Mouse (Mus musculus) 416B (cell line): ENCODE data around the gene Ccdc13.
A peak's percentile ranks its signal among the peaks of the same experiment; 100 is the strongest.

Experiments
- DNase-seq: peaks from one replicate; pipeline ENCODE4 v3.0.0; 2011; ENCODE audit warnings: low read depth

The Ccdc13 gene

DNA sequence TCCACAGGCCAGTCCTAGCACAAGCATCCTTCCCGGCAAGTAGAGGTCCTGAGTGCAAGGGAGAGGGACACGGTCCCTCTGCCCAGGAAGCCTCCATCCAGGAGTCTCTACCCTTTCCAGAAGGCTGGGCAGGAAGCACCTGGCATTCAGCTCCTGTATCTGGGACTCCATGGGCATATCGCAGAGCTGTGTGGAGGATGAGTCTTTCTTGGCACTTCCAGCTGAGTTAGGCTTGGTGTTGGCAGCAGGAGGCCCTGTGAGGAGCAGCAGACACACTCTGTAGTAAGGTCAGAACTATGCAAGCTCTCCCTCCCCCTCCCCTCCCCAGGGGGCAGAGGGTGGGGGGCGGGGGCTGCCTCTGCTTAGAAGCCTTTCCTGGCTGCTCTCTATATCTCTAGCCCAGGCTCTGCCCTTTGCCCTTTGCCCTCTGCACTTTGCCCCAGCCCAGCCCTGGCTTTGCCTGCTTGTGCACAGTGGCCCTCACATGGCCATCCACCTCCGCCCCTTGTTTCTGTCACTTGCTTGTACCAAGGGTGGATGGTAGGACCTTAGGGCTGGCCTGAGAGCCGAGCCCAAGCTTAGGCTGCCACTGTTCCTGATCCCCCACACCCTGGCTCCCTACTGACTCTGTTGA, 40.3 kb downstream of the Ccdc13 start:
- DNase-seq: no peak

DNA sequence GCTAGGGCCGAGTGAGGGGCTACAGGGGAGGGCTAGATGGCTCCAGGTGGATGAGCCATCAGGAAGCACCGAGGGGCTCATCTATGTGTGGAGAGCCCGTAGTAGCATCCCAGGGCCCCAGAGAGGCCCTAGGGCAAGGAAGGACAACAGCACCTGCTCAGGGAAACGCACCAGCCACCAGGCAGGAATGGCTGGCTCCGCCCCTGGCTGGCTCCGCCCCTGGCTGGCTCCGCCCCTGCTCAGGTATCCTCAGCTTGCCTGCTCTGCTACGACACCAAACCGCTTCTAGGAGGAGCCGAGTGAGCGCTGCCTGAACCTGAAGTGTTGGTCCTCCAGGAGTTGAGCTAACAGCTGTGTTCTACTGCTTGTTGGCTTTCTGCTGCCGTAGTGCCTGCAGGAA, 41.5 kb downstream of the Ccdc13 start:
- no peak for DNase-seq

- DNase-seq: no peak
These were observed 44.2 kb downstream of the Ccdc13 start for GRCm38 (mm10) chr9:121794972-121795539.

GRCm38 (mm10) chr9:121791757-121792521, 47.3 kb downstream of the Ccdc13 start, which contains the start of gene Hhatl:
Hhatl (minus strand) TSS chr9:121792507.
- no peak for DNase-seq

- DNase-seq: peak; percentile 50
These were observed 48.1 kb downstream of the Ccdc13 start for GRCm38 (mm10) chr9:121791206-121791605.

- no peak for DNase-seq
These were observed 52.9 kb downstream of the Ccdc13 start for GRCm38 (mm10) chr9:121786359-121786758.

- DNase-seq: no peak
These were observed 54.0 kb downstream of the Ccdc13 start for GRCm38 (mm10) chr9:121785261-121785660.

- DNase-seq: no peak
These were observed 54.5 kb downstream of the Ccdc13 start for GRCm38 (mm10) chr9:121784801-121785200.

DNA sequence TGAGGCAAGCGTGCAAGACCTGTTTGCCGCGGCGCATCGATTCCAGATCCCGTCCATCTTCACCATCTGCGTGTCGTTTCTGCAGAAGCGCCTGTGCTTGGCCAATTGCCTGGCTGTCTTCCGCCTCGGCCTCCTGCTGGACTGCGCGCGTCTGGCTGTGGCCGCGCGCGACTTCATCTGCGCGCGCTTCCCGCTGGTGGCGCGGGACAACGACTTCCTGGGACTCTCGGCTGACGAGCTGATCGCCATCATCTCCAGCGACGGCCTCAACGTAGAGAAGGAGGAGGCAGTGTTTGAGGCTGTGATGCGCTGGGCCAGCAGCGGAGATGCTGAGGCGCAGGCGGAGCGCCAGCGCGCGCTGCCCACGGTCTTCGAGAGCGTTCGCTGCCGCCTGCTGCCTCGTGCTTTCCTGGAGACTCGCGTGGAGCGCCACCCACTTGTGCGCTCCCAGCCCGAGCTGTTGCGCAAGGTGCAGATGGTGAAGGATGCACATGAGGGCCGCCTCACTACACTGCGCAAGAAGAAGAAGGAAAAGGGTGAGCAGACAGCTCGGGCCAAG, 61.1 kb downstream of the Ccdc13 start:
- no peak for DNase-seq

DNA sequence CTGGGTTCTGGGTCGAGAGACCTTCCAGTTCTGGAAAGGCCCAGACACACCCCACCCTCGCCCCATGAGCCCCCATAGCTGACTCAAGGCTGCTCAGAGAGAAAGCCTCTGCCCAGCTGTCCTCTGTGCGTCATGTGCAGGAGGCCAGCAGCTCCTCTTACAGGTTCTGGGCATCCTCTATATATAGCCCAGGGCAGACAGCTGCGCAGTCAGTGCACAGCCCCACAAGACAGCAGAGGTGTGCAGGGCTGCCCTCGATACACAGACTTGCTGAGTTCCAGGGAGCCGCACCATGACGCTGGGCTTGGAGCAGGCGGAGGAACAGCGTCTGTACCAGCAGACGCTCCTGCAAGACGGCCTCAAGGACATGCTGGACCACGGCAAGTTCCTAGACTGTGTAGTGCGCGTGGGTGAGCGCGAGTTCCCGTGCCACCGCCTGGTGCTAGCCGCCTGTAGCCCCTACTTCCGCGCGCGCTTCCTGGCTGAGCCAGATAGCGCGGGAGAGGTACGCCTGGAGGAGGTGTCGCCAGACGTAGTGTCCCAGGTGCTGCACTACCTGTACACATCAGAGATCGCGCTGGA, 61.7 kb downstream of the Ccdc13 start, which contains the start of gene Klhl40:
Gene Klhl40, plus strand, starts transcription at position 124 of the 582 bp plus-strand sequence.
- DNase-seq: no peak

DNA sequence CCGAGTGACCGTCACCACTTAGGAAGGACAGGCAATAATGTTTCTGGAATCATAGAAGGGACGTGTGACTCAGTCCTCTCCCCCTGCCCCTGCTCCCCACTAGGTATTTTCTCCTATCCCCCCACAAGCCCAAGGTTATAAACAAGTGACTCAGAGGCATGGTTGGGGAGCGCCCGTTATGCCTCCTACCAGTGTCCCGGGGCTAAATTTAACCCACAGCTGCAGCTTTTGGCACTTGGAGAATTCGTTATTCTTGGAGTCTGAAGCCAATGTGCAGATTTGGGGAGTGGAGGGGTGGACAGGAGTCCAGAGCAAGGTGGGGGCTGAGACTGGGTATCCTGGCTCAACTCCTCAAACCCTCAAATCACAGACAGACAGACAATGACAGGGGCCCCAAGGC, 62.8 kb downstream of the Ccdc13 start:
- no peak for DNase-seq

DNA sequence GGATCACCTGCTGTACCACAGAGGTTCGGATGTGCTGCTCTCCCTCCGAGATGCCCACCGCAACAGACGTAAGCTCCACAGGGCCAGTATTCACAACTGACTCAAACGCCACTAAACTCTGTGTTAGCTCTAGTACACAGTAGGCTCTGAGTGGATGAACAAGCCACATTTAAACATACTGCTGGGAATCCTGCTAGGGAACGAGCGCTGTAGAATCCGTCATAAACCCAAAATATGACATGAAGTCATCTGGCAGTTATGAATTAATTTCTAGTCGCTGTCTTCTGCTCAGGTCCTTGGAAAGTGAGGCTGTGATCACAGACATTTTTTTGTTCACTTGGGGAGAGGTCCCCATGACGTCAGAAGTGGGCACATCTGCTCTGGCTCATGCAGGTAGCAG, 63.3 kb downstream of the Ccdc13 start:
- DNase-seq: no peak

- no peak for DNase-seq
These were observed 66.8 kb downstream of the Ccdc13 start for GRCm38 (mm10) chr9:121772412-121772811.

- DNase-seq: no peak
These were observed 74.0 kb downstream of the Ccdc13 start for GRCm38 (mm10) chr9:121765166-121765855.

GRCm38 (mm10) chr9:121763716-121764115, 75.5 kb downstream of the Ccdc13 start:
- no peak for DNase-seq

DNA sequence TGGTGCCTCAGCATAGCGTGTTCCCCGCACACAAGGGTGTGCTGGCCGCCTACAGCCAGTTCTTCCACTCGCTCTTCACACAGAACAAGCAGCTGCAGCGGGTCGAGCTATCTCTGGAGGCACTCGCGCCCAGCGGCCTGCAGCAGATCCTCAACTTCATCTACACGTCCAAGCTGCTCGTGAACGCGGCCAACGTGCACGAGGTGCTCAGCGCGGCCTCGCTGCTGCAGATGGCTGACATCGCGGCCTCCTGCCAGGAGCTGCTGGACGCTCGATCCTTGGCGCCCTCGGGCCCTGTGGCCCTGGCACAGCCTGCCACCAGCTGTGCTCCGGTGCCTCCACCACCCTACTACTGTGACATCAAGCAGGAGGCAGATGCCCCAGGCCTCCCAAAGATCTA, 76.5 kb downstream of the Ccdc13 start:
- no peak for DNase-seq

GRCm38 (mm10) chr9:121762248-121762647, 77.0 kb downstream of the Ccdc13 start:
- no peak for DNase-seq

DNA sequence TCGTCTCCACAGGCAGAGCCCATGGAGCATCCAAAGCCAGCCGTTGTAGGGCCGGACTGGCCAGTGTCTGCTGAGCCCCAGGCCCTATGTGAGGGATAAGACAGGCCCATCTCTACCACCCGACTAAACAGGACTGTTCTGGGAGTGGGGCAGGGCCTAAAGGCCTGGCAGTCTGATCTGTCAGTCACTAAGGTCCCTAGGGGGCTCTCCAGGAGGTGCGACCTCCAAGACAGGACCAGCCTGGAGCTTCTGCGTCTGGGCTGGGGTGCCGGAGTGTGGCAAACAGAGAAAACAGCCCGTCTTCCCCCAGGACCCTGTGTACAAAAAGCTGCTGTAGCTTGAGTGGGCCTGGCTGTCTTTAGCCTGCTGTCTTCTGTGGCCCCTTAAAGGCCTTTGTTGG, 77.5 kb downstream of the Ccdc13 start:
- DNase-seq: no peak

GRCm38 (mm10) chr9:121761091-121761665, 78.1 kb downstream of the Ccdc13 start:
- no peak for DNase-seq

GRCm38 (mm10) chr9:121760271-121761090, 78.8 kb downstream of the Ccdc13 start:
- DNase-seq: no peak
